Mouse (Mus musculus): ENCODE measurements around the gene Piwil4.

The Piwil4 gene

DNA sequence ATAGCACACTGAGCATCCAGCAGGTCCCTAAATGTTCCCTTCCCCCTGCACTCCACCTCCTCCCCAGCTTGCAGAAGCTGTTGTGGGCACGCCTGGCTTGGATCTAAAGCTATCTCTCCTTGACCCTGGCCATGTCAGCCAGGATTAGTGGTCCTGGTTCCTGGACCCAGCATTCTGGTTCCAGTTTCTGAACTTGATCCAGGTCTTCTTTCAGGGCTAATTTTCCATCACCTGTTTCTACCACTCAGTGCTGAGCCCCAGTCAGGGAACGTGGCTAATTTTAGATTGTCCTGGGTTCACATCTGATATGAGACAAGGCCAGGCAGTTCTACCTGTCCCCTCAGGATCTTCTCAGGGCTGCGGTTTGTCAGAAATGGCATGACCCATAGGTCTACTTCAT lies 74.5 kb downstream of the Piwil4 start:
- DNase-seq = no peak

DNA sequence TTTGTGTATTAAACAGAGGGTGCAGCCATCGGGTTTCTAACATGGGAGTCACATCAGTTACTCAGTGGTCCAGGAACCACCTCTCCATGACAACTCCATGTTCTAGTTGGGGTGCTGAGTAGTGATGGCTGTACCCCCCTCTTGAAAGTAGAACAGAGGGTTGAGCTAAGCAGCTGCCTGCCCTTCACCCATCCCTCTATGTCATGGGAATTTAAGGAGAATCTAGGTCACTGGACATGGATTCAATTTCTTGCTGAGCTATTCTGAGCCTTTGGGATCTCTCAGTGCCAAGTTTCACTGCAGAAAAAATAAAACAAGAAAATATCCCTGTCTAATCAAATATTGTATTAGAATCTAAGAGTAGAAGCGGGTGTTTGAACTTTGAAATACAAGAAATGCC lies 76.9 kb downstream of the Piwil4 start:
- no peak for DNase-seq

DNA sequence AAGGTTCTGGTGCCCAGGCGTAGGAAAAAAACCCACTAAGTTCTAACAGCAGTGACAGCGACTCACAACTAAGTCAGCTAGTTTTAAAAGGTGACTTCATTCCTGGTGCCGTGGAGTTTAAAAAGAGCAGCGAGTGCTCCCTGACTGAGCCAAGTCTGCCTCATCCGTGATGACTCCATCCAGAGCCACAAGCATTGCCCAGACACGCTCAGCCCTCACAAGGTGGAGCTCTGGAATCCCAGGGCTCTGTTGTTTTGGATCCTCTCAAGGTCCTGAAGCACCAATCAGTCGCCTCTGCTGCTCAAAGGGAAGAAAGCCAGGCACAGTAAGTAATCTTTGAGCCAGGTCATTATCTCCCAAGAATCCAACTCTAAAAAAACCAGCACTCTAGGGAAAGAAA lies 77.7 kb downstream of the Piwil4 start:
- no peak for DNase-seq

DNA sequence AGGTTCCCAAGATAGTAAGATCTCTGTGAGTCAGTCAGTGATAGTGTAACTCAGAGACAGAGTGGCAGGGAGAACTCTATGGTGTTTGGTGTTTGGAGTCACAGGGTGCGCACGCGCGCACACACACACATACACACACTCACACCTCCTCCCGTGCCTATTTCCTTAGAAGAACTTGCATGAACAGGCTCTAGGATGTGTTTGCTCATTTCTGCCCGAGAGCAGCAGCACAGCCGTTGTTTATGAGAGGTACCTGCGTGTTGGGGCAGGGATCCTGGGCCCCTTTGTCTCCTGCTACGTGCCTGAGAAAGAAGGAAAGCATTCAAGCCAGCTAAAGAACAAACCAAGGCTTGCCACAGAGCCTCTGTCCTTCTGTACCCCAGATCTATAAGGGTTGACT lies 78.4 kb downstream of the Piwil4 start:
- DNase-seq = no peak

DNA sequence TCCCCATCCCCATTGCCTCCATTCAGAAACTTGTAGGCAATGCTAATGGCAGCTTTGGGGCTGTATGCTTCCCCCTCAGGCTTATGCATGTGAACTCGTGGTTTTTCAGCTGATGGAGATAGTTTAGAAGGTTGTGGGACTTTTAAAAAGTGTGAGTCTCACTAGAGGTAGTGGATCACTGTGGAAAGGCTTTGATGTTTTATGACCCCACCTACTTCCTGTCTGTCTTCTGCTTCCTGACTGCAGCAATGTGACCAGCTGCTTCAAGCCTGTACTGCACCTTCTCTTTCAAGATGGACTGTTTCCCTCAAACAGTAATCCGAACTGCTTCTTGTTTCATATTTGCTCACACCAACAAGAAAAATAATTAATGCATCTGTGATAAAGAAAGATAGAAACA lies 82.6 kb downstream of the Piwil4 start:
- DNase-seq = no peak

DNA sequence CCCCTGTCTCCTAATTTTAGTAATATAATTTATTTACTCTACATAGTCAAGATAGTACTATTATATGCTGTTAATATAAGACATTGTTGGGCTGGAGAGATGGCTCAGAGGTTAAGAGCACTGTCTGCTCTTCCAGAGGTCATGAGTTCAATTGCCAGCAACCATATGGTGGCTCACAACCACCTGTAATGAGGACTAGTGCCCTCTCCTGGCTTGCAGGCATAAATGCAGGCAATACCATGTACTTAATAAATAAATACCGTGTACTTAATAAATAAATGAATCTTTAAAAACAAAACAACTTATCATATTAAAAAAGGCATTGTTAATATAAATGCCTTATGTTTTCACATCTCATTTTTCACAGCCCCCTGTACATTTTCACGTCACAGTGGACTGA lies 86.5 kb downstream of the Piwil4 start:
- no peak for DNase-seq

DNA sequence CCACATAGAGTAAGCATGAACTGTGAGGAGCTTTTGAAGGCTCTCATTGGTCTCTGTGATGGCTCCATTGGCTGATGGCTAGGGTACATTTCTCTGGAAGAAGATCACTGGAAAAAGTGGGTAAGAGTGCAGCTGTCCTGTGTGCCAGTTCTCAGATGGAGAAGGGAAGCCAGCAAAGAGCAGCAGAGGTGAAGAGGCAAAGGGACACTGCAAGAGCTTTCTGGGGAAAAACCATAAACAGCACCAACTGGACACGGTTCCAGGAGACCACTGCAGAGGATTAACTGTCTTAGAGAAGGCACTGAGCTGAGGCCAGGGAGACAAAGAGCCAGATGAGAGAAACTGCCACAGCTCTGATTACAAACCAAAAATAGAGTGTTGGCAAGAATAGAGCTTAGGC lies 87.8 kb downstream of the Piwil4 start:
- no peak for DNase-seq

GRCm38 (mm10) chr9:14647849-14648248 lies 92.7 kb downstream of the Piwil4 start:
- no peak for DNase-seq

DNA sequence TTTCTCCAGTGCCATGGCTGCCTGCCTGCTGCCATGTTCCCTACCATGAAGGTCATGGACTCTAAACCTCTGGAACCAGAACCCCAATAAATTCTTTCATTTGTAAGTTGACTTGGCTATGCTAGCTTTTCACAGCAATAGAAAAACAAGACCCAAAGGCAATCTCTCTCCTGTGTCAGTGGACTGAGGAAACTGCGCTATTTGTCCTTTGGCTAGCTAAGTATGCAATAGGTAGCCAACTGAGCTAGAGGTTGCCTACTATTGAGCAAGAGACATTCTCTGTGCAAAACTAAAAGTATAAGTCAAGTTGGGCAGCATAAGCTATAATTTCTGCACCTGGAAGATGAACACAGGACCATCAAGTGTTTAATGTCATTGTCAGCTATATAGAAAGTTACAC lies 93.9 kb downstream of the Piwil4 start:
- no peak for DNase-seq

Measured in embryo, embryonic 11 days (tissue).